Mouse (Mus musculus): ENCODE measurements around the gene Il16. TPM values are rescaled to one million over a fixed set of nuclear protein-coding genes. Genes with fewer than 3 reads are reported as not detected.
A peak's percentile ranks its signal among the peaks of the same experiment; 100 is the strongest.

Il16 gene
- polyA plus RNA-seq, 3 experiments from 2014 or later, result 206 to 386 (median 321) TPM

DNA sequence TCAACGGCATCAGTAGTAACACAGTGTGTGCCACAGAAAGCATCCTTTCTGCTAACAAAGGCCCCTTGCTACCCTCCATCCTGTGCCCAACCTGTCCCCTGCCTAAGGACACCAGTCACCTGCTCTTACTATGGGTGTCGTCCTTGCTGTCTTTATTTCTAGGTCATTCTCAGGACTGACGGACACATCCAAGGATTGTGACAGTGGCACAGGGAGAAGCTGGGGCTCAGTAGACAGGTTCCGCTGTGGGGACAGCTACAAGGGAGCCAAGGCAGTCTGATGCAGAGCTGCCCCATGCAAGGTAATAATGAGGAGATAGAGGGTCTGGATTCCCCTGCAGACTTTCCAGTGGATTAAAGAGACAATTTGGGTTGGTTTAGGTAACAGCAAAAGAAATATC is 67.0 kb downstream of the Il16 start:
- no peak for ATAC-seq

DNA sequence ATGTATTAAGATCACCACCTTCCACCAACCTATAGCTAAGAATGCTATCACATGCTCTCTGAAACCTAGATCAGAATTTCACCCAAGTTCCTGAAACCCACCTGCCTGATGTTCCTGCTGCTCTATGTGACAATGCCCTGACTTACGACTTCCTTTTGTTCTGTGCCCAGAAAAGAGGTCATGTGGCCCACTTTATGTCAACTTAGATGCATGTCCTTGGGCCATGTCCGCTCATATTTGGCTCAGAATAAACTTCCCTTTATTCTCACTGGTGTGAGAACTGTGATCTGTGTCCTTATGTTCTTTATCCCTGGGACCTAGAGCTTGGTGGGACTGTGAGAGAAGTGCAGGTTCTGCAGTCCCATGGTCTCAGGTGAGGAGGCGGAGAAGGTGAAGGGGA is 68.2 kb downstream of the Il16 start:
- no peak for ATAC-seq

DNA sequence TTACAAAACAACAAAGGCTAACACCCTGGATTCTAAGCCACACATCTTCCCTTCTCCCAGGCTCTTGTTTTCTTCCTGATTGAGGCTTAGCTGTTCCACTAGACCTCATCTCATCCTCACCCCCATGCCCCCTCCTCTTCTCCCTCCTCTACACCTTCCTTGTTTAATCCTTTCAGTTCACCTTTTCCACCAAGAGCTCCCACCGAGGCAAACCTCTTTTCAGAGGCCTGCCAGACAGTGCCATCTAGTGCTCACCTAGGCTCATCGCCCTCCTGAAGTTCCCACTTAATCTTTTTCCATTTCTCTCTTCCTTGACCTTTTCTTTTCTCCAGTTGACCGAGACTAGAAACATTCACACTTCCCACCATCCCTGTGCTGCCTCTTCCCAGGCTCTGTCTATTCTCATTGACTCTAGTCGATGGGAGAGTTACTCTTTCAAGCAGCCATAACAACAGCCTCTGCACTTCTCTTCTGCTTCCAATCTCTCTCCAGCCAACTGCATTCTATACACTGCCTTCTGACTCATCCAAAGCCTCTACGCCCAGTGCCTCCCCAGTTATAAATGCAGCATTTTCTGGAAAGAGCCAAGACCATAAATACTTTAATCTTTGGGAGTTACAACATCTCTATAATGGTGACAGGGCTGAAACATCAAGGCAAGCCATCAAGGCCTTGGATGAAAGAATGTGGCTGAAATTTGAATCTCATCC is 69.8 kb downstream of the Il16 start:
- peak; percentile 91 for ATAC-seq

DNA sequence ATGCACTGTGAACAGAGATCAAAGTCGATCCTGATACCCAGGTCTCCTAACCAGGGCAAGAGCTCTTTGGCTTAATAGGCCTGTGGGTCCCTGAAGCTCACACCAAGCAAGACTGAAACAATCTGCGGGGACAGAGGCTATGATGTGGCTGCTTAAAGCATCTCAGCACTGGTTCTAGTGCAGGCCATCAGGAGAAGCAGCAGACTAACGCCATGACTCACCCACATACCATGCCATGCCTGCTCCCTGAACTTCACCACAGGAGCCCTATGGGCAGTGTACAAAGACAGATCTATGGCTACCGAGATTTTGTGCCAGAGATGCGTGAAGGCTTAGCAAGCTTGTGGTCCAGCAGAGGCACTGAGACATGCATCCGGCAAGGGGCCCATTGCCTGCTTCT is 74.0 kb downstream of the Il16 start:
- ATAC-seq, result no peak

DNA sequence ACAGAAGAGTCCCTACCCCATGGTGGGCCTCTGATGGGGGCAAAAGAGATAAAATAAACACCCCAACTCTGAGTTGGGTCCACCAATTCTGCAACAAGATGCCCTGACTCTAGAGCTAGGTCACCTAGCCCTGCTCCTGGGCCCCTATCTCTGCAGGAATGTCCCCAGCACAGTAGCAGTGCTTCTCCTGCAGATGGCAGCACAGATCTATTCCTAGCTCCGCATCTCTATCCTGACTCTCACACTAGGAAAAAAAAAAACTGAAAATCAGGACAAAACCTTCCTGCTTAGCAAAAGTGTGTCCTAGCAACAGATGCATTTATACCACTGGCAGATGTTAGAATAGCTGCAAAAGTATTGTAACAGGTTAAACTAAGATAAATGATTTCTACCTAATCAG is 76.8 kb downstream of the Il16 start:
- ATAC-seq, result no peak

DNA sequence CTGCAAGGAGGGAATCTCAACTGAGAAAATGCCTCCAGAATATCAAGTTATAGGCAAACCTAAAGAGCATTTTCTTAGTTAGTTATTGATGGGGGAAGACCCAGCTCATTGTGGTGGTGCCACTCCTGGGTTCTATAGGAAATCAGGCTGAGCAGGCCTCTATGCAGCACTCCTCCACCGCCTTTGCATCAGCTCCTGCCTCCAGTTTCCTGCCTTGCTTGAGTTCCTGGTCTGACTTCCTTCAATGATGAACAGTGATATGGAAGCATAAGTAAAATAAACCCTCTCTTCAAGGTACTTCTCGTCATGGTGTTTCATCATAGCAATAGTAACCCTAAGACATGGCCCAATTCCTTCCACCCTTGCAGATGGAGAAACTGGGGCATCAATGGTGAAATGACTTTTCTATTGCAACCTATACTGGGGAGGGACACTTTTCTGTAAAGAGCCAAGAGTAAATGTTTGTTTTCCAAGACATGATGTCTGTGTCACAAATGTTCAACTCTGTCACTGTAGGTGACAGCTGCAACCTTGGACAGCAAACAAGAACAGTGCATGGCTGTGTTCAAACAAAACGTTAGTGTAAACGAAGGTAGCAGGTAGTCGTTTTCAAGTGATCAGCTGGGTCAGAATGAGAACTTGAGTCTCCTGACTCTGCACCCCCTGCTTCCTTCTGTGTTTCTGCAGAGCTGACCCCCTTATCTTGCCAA is 77.4 kb downstream of the Il16 start:
- no peak for ATAC-seq

DNA sequence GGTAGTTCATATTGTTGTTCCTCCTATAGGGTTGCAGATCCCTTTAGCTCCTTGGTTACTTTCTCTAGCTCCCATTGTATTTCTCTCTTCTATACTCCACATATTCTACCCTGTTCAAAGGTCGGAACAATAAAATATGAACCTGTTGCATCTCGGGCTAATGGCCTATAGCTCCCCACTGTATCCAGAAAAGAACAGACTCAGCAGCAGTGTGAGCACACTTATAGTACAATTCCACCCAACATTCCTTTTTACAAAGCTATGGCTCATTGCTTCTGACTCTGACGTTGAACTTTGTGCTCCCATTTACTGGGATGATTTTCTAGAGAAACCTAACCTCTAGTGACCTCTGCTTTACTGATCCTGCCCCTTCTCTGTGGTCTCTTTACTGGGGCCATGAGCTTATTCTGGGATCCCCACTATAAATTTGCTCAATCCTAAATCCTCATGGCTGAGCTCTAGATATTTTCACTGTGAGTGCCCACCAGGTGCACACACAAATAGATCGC is 79.4 kb downstream of the Il16 start:
- ATAC-seq, result no peak

DNA sequence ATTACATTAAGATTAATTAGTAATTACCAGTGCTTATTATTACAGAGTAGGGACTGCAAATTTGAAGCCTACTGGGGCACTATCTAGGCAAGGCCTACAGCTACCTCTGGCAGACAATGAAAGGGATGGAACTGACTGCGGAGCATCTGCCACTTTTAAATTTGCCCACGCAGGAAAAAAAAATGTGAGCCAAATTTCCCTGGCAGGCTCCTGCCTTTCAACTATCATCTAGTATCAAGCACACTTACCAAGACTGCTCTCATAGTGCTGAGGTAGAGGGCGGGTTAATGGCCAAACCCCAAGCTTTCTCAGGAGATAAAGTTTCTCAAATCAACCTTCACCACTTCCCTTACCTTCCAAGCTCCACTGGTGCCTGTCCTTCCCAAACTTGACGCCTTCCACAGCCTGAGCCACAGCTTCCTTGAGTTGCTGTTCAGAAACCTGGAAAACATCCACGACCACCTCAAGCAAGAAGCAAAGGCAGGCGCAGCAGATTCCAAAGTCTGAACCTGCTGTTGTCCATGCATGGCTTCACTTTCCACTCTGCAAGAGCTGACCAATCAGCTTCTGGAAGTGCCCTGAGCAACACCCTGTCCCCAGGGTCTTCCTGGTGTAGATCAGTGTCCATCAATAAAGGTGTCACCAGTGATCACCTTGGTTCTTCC is 82.7 kb downstream of the Il16 start:
- no peak for ATAC-seq

DNA sequence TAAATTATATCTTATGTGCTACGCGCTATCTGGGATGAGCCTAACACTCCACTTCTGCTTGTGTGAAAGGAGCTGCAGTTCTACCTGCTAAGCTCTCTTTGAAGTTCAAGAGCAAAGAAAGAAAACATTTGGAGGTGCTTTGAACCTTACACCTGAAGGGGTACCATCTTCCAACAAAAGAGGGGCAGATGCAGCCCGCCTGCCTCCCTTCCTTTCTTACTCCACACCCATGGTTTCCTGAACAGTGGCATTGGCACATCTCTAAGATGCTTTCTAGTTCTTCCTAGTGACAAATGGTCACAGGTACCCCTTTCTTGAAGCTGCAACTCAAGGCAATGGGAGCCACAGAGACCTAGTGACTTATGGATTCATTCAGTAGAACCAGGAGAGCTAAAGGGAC is 83.8 kb downstream of the Il16 start:
- no peak for ATAC-seq

DNA sequence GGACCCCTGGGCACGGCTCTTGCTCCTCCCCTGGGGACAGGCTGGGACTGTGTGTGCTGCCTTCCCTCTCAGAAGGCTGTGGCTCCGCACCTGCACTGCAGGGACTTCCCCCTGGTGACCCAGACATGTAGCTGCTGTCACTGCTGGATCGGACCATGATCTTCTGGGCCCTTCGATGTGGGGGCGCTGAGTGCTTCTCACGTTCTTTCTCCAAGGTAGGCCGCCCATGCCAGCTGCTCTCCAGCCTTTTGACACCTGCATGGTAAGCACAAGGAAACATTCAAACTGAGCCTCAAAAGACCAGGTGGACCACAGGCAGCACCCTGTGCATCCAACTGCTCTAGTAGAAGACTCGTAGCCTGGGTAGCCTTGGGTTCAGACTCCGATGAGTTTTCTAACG is 84.5 kb downstream of the Il16 start:
- peak; percentile 7 for ATAC-seq

DNA sequence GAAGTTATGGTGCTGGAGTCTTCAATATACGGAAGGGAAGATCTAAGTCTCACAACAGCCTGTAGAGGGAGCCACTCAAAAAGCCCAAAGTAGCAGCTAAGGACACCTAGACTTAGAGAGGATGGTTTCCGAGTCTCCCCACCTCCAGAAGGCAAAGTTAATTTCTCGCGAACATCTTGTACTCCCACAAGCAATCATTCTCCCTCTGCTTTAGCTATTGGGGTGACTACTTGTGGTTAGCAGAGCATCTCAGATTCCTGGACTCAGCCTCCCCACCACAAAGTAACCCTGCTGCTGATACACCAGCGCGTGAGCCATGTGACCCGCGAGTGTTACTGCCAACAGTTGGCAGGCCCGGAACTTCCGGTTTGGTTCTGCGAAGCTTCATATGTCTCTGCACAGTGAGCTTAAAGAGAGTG is 85.2 kb downstream of the Il16 start:
- ATAC-seq, result peak; percentile 80

DNA sequence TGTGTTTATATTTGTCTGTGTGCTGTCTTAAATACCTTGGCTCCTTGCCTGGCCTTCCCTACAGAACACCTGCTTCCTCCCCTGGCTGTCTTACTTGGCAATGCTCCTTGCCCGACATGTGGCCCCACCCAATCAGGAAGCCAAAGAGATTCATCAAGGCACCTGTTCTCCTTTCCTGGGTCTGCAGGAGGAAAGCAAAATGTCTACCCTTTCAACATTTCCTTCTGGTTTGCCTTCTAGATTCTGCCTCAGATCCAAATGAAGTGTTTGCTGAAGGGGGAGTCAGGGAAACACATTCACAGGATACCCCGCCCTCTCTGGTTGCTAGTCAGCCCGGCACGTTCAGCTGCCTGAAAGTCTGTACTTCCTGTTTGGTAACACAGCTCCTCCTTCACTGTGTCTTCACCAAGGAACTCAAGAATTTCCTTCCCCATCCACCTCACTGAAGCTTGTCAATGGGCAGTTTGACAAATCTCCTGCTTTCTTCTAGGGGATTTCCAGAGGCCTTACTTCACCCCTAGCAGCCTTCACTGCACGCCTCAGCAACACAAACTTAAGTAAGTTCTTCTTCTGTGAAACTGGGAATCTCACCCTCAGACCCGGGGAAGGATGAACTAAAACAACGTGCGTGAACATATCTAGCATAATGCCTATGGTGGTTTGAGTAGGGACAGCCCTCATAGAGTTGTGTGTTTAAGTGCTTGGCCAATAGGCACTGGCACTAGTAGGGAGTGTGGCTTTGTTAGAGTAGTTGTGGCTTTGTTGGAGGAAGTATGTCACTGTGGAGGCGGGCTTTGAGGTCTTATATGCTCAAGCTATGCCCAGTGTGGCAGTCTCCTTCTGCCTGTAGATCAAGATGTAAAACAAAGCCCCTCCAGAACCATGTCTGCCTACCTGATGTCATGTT is 86.1 kb downstream of the Il16 start:
- ATAC-seq, result peak; percentile 46

DNA sequence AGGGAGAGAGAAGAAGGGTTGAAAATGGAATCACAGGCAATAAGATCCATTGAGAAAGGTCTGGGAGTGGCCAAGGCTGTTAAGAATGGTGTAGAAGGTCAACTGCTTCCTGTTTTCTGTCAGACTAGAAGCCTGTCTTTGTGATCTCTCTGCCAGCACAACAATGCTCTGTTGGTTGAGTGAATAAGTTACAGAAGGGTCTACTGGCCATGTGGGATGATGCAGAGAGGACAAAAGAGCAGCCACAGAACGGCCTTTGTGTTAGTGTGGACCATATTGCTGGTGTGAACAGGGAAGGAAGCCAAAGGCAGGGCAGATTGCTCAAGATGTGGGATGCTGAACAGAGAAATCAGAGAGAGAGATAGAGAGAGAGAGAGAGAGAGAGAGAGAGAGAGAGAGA is 86.8 kb downstream of the Il16 start:
- ATAC-seq, result no peak

DNA sequence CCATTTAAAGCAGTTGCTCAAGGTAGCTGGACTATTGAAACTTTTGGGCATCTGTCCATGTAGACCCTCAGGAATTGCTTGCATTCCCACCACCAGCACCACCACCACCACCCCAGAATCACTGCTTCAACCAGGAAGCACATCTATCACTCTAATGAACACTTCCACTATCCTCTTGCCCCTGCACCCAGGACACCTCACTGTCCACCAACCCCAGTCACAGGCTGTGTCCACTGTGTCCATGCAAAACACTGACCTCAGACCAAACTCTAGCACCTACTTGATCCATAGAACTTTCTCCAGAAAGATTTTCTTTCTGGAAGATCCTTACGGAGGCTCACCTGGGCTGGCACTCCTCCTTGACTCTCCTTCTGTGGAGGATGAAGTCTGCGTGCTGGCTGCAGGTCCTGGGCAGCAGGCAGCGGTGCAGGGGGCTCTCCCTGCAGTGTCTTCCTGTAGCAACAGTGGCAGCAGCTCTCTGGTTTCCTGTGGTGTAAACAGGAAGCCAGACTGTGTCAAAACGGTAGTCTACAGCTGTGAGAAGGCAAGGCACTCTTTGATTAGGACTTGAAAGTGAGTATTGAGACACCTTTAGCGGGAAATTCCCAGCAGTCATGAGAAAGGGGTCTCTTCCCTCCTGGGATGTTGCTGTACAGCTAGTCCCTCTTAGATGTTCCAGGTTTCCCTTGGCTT is 90.4 kb downstream of the Il16 start:
- ATAC-seq, result peak; percentile 84

DNA sequence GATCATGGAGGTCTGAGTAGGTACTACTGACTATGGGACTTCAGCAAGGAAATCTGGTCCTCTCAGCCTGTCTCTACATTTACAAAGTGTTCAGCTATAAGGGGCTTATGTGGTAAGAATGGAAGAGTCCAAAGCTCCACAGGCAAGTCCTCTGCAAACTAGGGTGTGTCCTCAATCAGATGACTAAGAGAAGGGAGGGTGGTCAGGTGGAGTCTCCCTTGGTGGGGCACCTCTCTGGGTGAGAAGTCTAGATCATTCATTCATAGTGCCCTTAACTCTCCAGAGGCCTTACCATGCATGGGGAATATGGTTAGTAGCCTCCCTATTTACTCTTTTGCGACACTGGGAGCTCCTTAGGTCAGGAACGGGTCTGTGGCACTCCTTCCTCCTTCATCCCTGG is 91.3 kb downstream of the Il16 start:
- no peak for ATAC-seq

DNA sequence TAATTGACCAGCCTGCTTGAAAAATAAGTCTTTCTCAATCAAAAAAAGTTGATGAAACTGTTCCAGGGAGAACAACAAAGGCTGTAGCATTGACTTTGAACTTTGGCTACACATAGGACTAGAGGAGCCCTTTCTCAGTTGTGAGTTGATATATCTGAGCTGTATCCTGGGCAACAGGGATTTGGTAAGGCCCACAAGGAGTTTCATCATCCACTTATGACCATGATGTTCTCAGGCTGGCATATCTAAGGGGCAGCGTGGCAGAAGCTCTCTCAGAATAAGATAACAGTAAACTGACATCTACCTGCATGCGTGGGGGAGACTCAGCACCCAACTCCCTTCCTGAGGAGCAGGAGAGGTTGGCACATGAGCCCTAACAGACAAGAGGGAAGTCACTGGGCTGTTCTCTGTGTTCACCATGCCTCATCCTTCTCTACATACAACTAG is 91.9 kb downstream of the Il16 start:
- ATAC-seq, result no peak

DNA sequence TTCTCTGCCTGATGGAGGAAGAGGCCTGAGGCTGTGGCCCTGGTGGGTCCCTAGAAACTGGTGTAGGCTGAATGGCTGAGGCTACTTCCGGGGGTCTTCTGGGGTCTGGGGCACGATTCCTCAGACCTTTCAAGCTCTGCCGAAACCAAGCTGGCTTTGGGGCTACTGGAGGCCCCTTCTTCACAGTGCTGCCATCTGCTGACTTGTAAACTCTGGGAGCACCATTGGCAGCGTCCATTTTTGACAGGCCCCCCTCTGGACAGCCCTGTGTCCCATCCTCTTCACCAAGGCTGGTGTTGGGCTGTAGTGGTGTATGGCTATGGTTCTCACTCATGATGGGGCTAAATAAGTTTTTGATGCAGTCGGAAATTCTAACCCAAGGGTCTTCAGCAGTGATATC is 93.0 kb downstream of the Il16 start:
- ATAC-seq, result no peak

DNA sequence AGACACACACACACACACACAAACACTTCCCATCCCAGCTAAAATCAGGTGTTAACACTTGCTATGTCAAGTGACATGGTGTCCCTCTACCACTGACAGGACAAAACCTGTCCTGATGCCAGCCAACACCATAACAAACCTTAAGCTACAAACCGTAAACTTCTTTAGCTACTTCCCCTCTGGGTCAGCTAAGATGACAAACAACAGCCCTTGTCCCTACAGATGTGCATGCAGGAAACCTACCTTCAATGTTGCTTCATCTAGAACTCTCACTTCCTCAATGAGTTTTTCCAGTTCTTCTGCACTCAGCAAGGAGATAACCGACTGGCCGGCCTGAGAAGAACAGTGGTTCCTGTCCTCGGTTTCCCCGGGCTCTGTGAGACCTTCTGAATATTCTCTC is 94.9 kb downstream of the Il16 start:
- ATAC-seq, result no peak

DNA sequence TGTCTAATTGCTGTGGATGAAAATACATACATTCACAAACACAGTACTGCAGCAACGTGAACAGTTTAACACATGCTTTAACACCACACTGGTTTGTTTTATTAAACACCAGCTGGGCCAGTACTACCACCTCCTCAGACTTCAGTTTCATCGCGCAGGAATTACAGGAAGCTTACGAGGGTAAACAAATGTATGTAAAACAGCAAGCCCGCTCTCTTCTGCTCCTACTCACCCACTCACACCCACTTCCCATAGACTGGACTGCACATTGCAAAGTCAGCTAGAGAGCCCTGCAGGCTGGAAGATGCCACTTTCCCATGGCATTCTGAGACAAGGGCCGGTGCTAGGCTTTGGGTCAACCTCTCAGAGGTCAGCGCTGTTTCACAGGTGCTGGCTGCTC is 96.7 kb downstream of the Il16 start:
- peak; percentile 53 for ATAC-seq

DNA sequence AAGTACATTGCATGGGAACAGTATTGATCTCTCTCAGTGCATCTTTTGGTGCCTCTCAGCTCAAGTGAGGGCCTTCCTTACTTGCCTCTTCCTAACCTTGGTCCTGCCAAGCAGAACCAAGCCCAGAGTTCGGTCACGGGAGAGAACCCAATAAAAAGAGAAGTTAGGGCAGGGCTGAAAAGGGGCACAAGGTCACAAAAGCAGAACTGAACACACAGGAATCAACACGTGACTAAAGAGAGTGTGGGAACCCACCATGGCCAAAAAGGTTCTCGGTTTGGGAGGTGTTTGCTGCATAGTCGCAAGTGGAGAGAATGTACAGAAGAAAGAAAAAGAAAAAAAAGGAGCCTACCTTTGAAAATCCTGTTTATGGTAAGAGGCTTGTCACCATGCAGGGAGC is 100.0 kb downstream of the Il16 start:
- ATAC-seq, result no peak

DNA sequence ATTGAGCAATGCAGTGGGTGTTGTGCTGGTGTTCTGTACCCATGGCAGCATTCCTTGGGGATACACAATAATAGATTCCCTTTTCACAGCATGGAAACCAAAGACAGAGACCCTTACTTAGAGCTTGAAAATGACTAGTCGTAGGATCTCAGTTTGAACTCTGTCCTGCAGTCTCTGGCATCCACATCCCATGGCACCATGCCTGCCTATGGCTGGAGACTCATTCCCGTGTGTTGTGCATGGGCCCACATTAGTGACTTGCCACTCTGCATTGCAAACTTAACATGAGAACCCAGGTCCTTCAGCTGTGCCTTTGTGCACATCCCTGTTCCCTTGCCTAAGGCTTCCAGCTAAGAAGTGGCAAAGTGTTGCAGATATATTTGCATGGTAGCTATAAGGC is 100.8 kb downstream of the Il16 start:
- ATAC-seq, result no peak

DNA sequence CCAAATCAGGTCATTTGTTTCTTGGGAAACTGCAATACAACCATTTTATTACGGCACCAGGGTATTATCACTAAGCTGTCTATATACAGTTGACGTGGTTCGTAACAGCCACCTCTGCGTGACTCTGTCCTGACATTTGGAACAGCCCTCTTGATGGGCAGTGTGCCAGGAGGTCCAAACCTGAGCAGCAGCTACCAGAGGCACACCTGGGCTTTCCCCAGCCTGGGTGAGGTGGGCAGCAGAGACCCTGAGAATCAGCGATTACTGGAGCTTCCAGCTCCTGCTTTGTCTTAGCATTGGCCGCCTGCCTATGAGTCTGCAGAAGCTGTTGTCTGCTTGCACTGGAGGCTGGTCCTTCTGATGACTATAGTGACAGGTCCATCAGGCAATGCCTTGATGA is 101.9 kb downstream of the Il16 start:
- no peak for ATAC-seq

All from inflammation-experienced regulatory T-cells, adult 6 months (primary cell).